Mouse (Mus musculus) gastrocnemius, postnatal 4 days (tissue): ENCODE results near the gene Plbd2. TPM values are rescaled to one million over a fixed set of nuclear protein-coding genes. Genes with fewer than 3 reads are reported as not detected.

Source experiments
- DNase-seq, 2 experiments: peaks; one replicate each; pipeline ENCODE4 v3.0.0; 2021 to 2022; ENCODE audit warnings: low spot score in 2 of 2, mixed read lengths in 2 of 2
- total RNA-seq, 2 experiments: library from RNA; stranded (reverse); gene quantifications; 2 replicates each; pipeline ENCODE4 v1.2.3; 2021

Plbd2 gene
- total RNA-seq, 2 experiments from 2014 or later: 43.7 to 49.7 TPM

DNA sequence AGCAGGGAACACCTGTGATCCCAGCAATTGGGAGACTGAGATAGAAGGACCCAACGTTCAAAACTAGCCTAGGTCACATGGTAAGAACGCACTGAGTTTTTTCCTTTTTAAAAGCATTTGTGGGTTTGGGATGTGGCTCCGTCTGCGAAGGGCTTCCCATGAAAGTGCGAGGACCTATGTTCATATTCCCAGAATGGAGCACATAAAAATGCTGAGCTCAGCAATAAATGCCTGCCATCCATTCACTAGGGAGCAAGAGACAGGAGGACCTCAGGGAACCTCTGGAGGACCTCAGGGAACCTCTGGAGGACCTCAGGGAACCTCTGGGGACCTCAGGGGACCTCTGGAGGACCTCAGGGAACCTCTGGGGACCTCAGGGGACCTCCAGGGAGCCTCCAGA lies 25.4 kb downstream of the Plbd2 start:
- no peak for DNase-seq

- no peak for DNase-seq
Observed at GRCm38 (mm10) chr5:120476296-120476695, 27.1 kb downstream of the Plbd2 start, which contains the start of gene Sds. TSS of gene Sds (plus strand) at chr5:120476526.

GRCm38 (mm10) chr5:120475861-120476260 lies 27.6 kb downstream of the Plbd2 start:
- no peak for DNase-seq

DNA sequence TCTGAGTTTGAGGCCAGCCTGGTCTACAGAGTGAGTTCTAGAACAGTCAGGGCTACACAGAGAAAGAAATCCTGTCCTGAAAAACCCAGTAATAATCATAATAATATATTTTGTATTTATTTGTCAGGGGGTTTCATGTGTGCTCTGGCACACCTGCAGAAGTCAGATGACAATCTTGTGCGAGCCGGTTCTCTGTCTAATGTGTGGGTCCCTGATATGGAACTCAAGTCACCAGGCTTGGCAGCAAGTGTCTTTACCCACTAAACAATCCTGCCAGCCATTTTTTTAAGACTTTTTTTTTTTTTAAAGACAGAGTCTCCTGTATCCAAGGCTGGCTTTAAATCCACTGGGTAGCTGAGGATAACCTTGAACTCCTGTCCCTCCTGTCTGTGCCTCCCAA lies 30.1 kb downstream of the Plbd2 start:
- DNase-seq: no peak

DNA sequence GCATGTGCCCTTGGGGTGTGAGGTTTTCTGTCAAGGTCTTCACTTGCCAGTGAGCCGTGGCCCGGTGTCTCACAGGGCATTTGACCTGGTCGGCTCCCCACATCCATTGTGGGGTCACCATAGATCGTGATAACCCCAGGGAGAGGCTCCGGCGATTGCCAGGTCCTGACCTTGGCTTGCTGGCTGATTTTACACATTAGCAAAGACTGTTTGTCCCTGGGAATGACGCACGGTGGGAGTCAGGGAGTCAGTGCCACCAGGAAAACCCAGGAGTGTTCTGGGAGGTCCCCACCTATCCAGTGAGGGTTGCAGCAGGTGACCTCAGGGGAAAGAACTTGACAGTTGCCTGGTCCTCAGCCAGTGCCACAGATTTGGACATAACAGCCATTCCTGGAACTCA lies 30.7 kb downstream of the Plbd2 start, which contains the start of gene Sdsl:
TSS of gene Sdsl (minus strand) at position 41 of the 400 bp plus-strand sequence.
- no peak for DNase-seq

GRCm38 (mm10) chr5:120471538-120471937 lies 31.9 kb downstream of the Plbd2 start:
- no peak for DNase-seq

- no peak for DNase-seq
Observed at GRCm38 (mm10) chr5:120468830-120469229, 34.6 kb downstream of the Plbd2 start.

GRCm38 (mm10) chr5:120468336-120468735 lies 35.1 kb downstream of the Plbd2 start:
- no peak for DNase-seq

DNA sequence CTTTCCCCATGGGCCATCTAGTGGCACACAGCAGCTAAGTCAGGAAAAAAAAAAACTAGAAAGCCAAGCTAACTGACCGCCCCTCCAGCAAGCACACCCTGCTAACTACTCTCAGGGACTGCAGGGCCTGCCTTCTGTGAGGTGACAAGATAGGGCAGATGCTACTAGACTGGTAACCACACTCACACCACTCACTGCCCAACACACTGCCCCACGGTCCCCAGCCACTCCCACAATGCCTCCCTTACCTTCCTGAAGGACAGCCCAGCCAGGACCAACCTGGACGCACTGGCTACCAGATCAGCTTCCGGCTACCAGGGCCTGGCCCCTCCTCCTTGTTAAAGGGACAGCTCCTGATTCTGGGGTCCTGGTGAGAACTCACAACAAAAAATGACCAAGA lies 36.4 kb downstream of the Plbd2 start:
- no peak for DNase-seq

DNA sequence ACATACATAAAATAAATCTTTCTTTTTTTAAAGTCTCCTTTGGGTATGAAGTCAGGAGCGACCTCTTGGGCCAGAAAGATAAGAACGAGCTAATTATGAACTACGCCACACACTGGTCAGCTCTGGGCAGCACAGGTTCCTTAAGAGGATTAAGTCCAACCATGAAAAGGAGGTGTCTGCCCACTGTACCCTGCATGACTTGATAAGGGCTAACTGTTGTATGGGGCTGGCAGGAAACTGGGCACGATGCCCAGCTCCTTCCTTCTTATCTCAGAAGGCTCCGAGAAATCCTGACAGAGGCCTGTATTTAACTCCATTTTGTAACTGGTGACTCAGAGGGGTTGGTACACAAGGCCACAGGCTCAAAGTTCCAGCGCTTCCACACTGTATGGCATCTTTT lies 37.6 kb downstream of the Plbd2 start:
- DNase-seq: no peak

GRCm38 (mm10) chr5:120465062-120465461 lies 38.4 kb downstream of the Plbd2 start:
- no peak for DNase-seq

DNA sequence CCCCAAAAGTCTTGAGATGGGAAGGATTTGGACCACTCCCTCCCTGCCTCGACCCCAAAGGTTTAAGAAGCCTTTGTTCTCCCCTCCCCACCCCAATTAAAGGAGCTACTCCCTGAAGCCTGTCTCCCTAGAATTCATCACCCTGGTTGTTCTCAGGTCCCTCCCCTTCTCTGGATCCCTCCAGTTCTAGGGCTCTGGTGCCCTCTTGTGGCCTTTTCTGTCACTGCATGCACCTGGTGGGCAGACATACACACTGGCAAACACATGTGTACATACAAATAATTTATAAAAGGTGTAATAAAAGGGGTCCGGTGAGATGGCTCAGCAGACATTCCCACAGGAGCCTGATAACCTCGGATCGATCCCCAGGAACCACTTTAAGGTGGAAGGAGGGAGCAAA lies 39.1 kb downstream of the Plbd2 start:
- no peak for DNase-seq

GRCm38 (mm10) chr5:120461902-120462301 lies 41.5 kb downstream of the Plbd2 start:
- no peak for DNase-seq

GRCm38 (mm10) chr5:120459133-120459532 lies 44.3 kb downstream of the Plbd2 start:
- DNase-seq: no peak

DNA sequence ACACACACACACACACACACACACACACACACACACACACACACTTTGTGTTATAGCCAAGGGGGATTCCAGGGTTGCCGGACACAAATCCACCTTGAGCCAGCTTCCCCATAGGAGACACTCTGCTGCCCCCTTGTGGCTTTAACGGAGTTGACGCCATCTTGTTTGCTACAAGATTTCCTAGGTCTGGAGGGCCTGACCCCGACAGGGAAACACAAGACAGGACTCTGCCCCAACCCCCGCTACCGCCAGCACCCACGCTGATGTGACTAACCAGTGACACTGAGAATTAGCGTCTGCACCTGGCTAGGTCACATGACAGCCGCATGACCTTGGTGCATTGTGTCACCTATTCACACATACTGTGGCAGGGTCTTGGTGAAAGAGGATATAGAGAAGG lies 45.8 kb downstream of the Plbd2 start:
- DNase-seq: peak in 1 of 2 experiments; percentile 56

- no peak for DNase-seq
Observed at GRCm38 (mm10) chr5:120456841-120457554, 46.4 kb downstream of the Plbd2 start.

- no peak for DNase-seq
Observed at GRCm38 (mm10) chr5:120456253-120456652, 47.2 kb downstream of the Plbd2 start.

DNA sequence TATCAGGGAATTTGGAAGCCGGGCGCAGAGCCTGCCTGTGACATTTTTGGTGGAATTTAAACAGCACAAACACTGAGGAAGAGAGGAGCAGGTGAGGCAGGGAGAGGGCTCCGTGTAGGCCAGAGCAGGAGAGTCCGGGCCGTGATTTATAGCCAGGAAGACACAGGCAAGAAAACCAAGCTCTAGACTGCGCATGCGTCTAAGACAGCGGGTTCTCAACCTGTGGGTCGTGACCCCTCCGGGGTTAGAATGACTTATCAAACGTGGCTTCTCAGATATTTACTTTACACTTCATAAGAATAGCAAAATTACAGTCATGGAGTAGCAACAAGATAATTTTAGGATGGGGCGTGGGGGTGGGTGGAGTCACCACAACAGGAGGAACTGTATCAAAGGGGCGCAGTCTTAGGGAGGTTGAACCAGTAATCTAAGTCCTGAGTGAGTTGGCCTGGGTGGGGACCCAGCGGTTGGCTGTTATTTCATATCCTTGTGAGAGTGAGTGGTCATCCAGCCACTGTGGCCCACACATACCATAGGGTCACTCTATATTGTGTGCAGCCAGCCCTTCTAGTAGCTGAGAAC lies 48.6 kb downstream of the Plbd2 start:
- no peak for DNase-seq

DNA sequence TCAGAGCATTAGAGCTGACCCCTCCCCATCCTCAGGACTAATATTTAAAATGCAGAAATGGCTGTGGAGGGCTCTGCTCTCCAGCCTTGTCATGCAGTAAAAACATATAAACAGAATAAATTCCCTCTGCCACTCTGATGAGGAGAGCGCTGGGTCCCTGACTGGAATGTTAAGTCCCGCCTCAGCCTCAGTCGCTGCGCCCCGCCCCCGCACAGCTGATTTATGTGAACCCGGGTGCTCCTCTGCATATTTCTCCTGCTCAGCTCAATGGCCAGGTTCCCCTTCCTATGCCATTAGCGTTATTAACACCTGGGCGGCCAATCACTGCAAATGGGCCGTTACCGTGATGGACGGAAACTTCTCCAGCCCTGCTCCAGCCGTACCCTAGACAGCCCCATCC lies 56.1 kb downstream of the Plbd2 start:
- no peak for DNase-seq

DNA sequence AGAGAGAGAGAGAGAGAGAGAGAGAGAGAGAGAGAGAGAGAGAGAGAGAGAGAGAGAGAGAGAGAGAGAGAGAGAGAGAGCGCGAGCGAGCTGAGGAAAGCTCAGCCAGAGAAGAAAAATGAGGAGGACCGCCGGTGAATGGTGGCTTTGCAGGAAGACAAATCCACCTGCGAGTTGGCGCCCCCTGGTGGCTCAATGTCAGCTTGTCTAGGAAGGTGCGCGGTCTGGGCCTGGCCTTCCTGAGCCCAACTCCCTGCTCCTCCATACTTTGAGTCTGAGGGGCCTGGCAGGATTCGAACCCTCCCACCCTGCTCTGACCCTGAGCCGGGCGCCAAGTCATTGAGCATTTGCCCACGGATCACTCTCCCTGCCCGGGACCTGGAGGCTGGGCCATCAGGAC lies 62.7 kb downstream of the Plbd2 start:
- DNase-seq: peak; percentile 77 to 85

- no peak for DNase-seq
Observed at GRCm38 (mm10) chr5:120439887-120440670, 63.3 kb downstream of the Plbd2 start.
